ENCODE assay signal across 35 mouse cellular contexts in the genomic region with DNA sequence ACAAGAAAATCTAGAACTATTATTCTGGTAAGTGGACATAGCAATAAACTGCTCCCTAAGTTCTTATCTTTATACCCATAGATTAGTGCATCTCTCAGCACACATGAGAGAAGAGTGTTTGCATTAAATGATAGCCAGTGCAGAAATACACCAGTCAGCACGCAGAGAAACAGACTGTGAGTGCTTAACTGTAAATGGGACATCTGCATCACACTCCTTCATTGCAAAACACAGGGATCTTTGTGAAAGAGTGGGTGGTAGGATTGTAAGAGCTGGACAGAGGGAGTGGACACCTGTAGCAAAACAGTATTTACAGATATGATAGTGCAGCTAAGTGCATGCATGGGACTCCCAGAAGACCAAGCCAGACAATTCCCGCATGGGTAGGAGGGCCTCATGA.
"Had no signal": no experiment of that assay in that cellular context is flagged by ENCODE, and none has a peak within 500 bp of the region (broad histone marks: within the 10 kb centered on the region; RNA-seq: fewer than 3 reads in every experiment).

No protein-coding gene starts in this region.

- H3K9ac ChIP-seq: heart, embryonic 12.5 days; heart, embryonic 13.5 days; heart, embryonic 15.5 days; hindbrain, embryonic 12.5 days; hindbrain, embryonic 13.5 days; hindbrain, embryonic 14.5 days; hindbrain, embryonic 15.5 days; intestine, embryonic 15.5 days; kidney, embryonic 15.5 days had no signal

- H3K4me3 ChIP-seq: heart, embryonic 10.5 days; heart, embryonic 12.5 days; heart, embryonic 13.5 days; heart, embryonic 15.5 days; hindbrain, embryonic 10.5 days; hindbrain, embryonic 12.5 days; hindbrain, embryonic 13.5 days; hindbrain, embryonic 15.5 days; intestine, embryonic 15.5 days; kidney, embryonic 15.5 days; layer of hippocampus, adult 2 months had no signal

- H3K36me3 ChIP-seq: heart, embryonic 10.5 days; heart, embryonic 12.5 days; heart, embryonic 13.5 days; heart, embryonic 15.5 days; hindbrain, embryonic 10.5 days; hindbrain, embryonic 12.5 days; hindbrain, embryonic 13.5 days; hindbrain, embryonic 15.5 days; intestine, embryonic 15.5 days; kidney, embryonic 15.5 days had no signal

- H3K27me3 ChIP-seq: heart, embryonic 12.5 days; heart, embryonic 13.5 days; heart, embryonic 15.5 days; hindbrain, embryonic 12.5 days; hindbrain, embryonic 13.5 days; hindbrain, embryonic 15.5 days; intestine, embryonic 15.5 days; kidney, embryonic 15.5 days had no signal

- ATAC-seq: hindbrain, embryonic 16.5 days; hindbrain, postnatal 0 days; inflammation-experienced regulatory T-cells, adult 6 months; intestine, embryonic 15.5 days; intestine, embryonic 16.5 days; intestine, postnatal 0 days had no signal

- H3K9me3 ChIP-seq: heart, embryonic 10.5 days; heart, embryonic 12.5 days; heart, embryonic 13.5 days; heart, embryonic 15.5 days; hindbrain, embryonic 10.5 days; hindbrain, embryonic 12.5 days; hindbrain, embryonic 13.5 days; hindbrain, embryonic 15.5 days; intestine, embryonic 15.5 days; kidney, embryonic 15.5 days had no signal

- H3K4me1 ChIP-seq: heart, embryonic 10.5 days; heart, embryonic 12.5 days; heart, embryonic 13.5 days; heart, embryonic 15.5 days; hindbrain, embryonic 10.5 days; hindbrain, embryonic 12.5 days; hindbrain, embryonic 13.5 days; hindbrain, embryonic 15.5 days; intestine, embryonic 15.5 days; kidney, embryonic 15.5 days had no signal

- DNase-seq: heart, postnatal 10 days; heart, postnatal 14 days; heart, postnatal 36 days; heart, postnatal 4 days; kidney, adult 11 months; kidney, adult 18-20 months; kidney, adult 2 months; kidney, adult 8-10 months; kidney, adult 9 months; kidney, postnatal 10 days; kidney, postnatal 14 days; kidney, postnatal 25 days; kidney, postnatal 36 days; kidney, postnatal 4 days; layer of hippocampus, adult 9-11 months; layer of hippocampus, postnatal 36 days had no signal

- H3K4me2 ChIP-seq: heart, embryonic 11.5 days; heart, embryonic 12.5 days; heart, embryonic 13.5 days; heart, embryonic 15.5 days; hindbrain, embryonic 12.5 days; hindbrain, embryonic 13.5 days; hindbrain, embryonic 14.5 days; hindbrain, embryonic 15.5 days; intestine, embryonic 15.5 days; kidney, embryonic 15.5 days had no signal

- H3K27ac ChIP-seq: heart, embryonic 10.5 days; heart, embryonic 13.5 days; heart, embryonic 15.5 days; hindbrain, embryonic 10.5 days; hindbrain, embryonic 12.5 days; hindbrain, embryonic 13.5 days; hindbrain, embryonic 14.5 days; hindbrain, embryonic 15.5 days; hindbrain, postnatal 0 days; intestine, embryonic 15.5 days; kidney, embryonic 15.5 days; kidney, postnatal 0 days; layer of hippocampus, adult 2 months had no signal
